Mouse (Mus musculus) lung, postnatal 10 days (tissue): ENCODE results near the gene 5330417C22Rik.

Source experiments
- DNase-seq: peaks from one replicate; pipeline ENCODE4 v3.0.0; 2021

5330417C22Rik gene

DNA sequence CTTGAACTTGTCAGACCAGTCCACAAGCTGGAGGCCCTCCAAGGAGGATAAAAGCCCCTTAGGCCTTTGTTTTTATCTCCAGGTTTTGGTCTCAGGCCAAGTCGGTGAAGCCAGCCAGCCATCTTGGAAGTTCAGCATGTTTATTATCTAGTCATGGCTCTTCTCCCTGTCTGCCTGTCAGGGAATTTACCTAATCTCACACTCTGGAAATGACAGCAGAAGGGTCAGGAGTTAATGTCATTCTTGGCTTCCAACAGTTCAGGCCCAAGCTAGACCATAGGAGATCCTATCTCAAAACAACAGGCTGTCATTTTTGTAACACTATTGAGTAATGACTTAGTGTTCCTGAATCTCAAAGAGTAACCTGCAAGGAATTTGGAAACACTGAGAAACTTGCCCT, 82.2 kb downstream of the 5330417C22Rik start:
- DNase-seq: no peak

GRCm38 (mm10) chr3:108451969-108452368, 84.4 kb downstream of the 5330417C22Rik start:
- no peak for DNase-seq

GRCm38 (mm10) chr3:108445366-108445705, 91.0 kb downstream of the 5330417C22Rik start:
- DNase-seq: no peak

DNA sequence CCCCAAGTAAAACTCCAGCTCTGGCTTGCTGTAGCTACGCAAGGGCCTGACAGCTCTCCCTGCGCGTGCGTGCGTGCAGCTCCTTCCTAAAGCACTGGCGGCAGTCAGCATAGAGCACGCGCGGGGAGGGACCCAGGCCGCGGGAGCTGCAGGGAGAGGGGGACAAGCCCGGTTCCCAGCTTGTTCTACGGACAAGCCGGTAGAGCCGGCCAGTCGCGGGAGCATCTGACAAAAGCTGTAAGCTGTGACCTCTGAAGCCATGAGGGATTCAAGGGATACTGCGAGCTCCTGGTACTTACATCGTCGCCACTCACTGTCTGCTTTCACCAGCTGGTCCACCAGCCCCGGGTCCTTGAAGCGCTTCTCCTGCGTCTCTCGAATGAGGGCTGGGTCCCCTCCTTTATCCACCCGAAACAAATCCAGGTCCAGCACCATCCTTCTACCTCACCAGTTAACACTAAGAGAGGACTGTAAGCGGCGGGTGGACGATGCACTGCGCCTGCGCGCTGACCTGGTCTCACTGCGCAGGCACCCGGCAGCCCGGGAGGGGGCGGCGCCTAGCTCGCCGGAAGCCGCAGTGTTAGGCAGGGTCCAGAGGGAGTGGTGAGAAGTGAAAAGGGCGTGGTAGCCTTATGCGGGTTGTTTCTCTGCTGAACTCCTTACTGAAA, 91.5 kb downstream of the 5330417C22Rik start, which contains the start of gene Sars:
TSS of gene Sars (minus strand) at position 512 of the 668 bp plus-strand sequence.
- DNase-seq: peak; percentile 94

DNA sequence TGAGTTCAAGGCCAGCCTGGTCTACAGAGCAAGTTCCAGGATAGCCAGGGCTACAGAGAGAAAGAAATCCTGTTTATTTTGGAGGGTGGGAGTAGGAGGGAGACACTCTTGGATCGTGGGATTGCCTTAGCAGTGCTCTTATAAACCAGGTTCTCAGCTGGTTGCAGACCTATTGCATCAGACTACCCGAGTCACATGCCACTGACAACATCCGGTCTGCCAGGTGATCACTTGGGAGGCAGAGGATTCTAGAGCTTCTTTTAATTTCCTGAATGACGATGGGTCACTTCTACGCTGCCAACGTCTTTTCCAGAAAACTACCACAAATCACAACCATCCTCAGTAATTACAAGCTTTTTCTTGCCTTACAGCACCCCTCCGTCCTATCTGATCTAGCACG, 92.3 kb downstream of the 5330417C22Rik start:
- peak; percentile 55 for DNase-seq

DNA sequence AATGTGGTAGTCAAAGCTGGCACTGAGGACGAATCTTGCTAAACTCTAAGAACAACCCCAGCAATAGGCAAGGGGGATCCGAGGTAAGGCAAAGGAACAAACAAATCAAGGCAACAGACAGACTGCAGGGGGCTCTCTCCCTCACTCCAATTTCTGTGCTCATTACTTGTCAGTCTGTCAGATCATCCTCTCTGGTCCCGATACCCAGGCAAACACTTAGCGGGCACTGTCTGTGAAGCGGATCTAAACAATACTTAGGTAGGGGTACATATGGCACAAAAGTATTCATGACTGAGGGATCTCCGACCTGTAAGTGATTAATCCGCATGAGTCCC, 100.0 kb downstream of the 5330417C22Rik start:
- no peak for DNase-seq

GRCm38 (mm10) chr3:108435701-108436379, 100.5 kb downstream of the 5330417C22Rik start:
- DNase-seq: peak; percentile 27

DNA sequence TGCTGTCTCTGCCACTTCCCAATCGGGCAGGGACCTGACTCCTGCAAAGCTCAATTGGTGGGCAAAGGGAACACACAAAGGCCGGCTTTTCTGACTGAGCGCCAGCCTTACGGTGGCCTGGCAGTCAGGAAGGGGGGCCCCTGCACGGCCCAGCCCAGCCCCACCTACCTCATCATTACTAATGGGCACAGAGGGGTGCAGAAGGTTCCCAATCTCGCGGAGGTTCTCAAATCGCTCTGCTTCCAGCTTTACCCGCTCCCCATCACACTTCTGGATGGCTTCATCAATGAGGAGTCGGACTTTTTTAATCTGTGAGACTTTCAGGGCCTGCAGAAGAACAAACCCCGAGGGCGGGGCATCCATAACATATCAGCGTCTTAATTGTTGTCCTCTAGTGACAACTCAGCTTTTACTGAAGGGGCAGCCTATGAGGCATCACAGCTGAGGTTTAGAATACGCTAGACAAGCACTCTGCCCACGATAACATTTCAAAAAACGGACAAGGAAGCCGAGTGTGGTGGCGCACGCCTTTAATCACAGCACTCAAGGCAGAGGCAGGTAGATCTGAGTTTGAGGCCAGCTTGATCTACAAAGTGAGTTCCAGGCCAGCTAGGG, 102.3 kb downstream of the 5330417C22Rik start:
- DNase-seq: no peak

- no peak for DNase-seq
Observed at GRCm38 (mm10) chr3:108433188-108433880, 103.0 kb downstream of the 5330417C22Rik start.

GRCm38 (mm10) chr3:108432542-108433187, 103.7 kb downstream of the 5330417C22Rik start:
- no peak for DNase-seq

GRCm38 (mm10) chr3:108425624-108426018, 110.7 kb downstream of the 5330417C22Rik start:
- no peak for DNase-seq

DNA sequence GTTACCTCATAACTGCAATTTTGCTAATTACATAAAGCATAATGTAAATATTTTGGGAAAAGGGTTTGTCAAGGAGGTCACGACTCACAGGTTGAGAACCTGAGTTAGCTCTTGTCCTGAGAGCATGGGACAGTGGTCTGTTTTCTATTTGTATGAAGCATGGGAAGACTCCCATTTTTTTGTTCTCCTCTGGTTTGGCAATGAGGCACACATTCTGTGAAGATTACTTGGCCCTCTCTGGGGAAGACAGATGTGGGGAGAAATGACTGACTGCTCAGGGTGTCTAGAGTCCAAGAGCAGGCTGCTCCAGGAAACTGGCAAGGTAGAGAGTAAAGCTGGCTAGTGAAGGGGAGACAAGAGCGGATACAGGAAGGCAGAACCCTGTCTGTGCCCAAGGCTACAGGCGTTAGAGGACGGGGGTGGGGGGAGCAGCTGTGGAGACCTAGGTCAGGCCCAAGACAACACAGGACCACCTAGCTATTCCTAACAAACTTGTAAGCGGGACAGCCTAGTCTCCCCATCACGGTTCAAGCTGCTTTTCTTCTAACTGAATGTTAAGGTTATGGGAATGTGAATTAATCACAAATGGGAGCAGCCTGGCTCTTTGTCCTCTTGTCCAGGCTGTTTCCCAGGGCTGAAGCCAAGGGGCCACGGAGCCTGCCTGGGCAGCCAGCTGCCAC, 111.3 kb downstream of the 5330417C22Rik start:
- DNase-seq: no peak

DNA sequence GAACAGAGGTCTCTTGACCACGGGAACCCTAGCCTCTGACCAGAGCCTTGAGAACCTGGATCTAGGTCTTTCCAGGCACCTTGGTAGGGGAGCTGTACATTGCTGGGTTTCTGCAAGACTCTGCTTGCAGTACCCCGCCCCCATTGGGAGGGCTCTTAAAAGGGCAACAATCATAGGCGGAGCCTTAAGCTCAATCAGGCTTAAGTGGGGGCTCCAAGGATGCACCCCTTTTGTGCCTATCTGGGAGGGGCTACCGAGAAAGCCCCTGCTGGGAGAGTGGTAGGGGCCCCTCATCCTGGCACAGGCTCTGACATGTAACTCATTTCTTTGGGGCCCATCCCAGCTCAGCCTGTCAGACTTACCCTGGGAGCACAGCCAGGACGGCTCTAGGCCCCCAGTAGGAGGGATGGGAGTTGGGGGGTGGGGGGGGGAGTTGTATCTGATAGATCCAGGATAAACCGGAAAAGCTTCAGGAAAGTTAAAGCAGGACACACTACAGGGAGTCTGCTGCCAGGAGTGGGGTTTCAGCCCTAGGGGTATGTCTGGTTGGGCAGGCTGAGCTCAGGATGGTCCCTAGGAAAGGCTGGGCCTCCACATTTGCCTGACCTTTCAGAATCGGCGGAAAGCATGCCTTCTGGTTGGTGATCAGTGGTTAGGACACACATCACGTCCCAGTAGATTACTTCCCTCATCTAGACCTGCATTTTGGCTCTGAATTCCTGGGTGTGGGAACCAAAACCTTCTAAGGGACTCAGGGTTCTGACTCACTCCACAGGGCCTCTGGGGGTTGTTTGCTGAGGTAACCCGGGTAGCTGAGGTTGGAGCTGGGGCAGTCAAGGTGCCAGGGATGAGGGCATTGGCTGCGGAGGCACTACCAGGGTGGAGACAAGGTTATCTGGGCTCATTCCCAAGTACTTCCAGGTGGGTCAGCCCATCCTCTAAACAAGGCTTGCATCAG, 112.2 kb downstream of the 5330417C22Rik start:
- DNase-seq: peak; percentile 60

GRCm38 (mm10) chr3:108423006-108423405, 113.3 kb downstream of the 5330417C22Rik start:
- no peak for DNase-seq

DNA sequence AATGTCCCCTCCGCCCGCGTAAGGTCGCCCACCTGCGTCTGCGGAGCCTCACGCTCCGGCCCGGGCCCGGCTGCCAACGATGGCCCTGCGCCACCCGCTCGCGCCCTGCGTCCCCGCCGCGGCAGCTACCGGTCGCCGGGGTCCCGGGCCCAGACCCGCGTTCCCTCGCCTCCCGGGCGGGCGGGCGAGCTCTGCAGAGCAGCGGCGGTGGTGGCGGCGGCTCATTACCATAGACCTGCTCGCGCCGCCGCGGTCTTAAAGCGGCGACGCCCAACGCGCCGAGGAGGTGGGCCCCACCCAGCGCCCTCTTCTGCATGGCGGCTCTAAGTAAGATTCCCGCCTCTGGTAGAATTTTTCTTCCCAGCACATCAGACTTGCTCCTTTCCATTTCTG, 120.5 kb downstream of the 5330417C22Rik start:
- DNase-seq: peak; percentile 79

GRCm38 (mm10) chr3:108414857-108415830, 121.2 kb downstream of the 5330417C22Rik start, which contains the start of gene Celsr2:
TSS of gene Celsr2 (minus strand) at chr3:108415552.
- peak; percentile 32 for DNase-seq

DNA sequence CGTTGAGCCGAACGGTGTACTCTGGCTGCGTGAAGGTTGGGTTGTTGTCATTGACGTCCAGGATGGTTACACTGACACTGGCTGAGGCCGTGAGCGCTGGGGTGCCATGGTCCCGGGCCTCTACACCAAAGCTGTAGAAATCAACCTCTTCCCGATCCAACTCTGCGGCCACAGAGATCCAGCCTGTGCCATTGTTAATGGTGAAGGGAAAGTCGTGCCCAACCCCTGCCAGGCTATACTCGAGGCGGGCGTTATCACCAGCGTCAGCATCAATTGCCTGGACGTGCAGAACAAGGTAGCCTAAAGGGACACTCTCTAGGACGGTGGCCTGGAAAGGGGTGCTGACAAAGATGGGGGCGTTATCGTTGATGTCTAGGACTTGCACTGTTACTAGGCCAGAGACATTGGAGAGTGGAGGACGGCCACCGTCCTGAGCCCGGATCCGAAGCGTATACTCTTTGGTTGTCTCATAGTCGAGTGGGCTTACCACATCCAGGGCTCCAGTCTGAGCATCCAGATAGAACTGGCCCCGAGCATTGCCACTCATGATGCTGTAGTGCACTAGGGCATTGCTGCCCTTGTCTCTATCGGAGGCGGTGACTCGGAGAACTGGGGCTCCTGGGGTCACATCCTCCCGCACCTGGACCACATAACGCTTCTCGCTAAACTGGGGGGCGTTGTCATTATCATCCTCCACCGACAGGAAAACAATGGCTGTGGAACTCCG, 122.5 kb downstream of the 5330417C22Rik start:
- no peak for DNase-seq

GRCm38 (mm10) chr3:108411754-108412121, 124.6 kb downstream of the 5330417C22Rik start:
- DNase-seq: peak; percentile 80

DNA sequence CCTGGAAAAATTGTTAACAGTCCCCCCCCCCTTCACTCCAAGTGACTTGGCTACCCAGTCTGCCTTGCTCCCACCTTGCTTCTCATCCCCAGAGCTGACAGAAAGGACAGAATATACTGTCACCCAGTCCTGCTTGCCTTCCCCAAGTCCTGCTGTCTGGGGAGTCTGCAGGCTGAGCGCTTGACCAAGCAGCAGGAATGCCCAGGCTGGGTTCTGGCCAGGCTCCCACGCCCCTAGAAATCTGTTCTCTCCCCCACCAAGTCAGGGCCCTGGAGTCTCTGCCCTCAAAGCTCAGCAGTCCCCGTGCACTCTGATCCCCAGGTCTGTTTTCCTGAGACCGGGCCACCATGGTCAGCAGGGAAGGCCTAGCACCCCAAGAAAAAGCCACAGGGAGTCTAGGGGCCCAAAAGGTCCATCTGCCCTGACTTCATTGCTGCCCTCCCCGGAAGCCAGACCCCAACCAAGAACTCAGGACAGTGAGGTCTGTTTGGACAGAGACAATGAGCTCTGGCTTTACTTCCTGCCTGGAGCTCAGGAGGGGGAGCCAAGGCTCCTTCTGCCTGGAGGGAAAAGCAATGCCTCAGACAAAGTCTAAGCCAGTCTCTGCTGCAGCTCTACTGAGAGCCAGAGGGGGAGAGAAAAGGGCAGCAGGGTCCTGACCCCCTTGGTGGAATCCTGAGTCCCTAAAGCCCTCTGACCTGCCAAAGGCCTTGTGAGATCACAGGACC, 125.1 kb downstream of the 5330417C22Rik start:
- DNase-seq: no peak
